Mouse (Mus musculus): ENCODE data around the gene Zfp955a.
"Not testable (repeated sequence)": the region's sequence is repeated elsewhere in the genome, so short reads cannot be mapped to it uniquely, and the experiment has no call there.

Gene Zfp955a

DNA sequence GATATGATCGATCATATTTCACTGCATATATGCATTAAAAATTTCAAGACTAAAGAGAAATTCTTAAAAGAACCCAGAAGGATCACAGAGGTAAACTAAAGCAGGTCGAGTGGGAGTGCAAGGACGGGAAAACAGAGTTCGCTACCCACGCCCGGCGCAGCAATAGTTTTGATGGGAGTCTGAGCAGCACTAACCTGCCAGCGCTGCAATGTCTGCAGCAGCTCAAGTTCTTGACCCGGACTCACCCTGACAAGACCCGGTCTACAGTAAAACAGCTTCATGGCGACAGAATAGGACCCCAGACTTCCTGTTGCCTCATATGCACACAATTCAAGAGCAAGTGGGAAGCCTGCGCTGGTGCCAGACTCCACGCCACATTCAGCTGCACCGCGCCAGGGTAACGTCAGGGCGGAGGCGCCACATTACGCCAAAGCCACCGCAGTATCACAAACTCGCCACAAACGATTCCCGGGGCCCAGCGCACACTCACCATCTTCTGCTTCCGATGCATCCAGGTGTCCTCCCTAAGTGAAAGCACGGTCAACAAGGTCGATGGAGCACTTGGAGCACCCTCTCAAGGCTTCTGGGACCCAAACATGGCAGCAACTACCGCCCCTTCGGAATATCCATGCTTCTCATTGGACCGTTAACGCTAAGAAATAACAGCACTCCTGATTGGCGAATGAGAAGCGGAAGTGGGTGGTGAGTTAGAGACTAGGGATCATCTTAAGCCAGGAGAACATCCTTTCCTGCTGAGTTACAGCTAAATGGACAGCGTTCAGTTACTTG lies at the start of gene Zfp955a:
Gene Zfp955a, minus strand, starts transcription at position 616 of the 789 bp plus-strand sequence.
- not testable (repeated sequence) for DNase-seq (ENCODE audit: low read depth, low spot score)

DNA sequence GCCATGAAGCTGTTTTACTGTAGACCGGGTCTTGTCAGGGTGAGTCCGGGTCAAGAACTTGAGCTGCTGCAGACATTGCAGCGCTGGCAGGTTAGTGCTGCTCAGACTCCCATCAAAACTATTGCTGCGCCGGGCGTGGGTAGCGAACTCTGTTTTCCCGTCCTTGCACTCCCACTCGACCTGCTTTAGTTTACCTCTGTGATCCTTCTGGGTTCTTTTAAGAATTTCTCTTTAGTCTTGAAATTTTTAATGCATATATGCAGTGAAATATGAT lies 34.9 kb upstream of the Zfp955a start:
- DNase-seq (ENCODE audit: low read depth, low spot score), result not testable (repeated sequence)

DNA sequence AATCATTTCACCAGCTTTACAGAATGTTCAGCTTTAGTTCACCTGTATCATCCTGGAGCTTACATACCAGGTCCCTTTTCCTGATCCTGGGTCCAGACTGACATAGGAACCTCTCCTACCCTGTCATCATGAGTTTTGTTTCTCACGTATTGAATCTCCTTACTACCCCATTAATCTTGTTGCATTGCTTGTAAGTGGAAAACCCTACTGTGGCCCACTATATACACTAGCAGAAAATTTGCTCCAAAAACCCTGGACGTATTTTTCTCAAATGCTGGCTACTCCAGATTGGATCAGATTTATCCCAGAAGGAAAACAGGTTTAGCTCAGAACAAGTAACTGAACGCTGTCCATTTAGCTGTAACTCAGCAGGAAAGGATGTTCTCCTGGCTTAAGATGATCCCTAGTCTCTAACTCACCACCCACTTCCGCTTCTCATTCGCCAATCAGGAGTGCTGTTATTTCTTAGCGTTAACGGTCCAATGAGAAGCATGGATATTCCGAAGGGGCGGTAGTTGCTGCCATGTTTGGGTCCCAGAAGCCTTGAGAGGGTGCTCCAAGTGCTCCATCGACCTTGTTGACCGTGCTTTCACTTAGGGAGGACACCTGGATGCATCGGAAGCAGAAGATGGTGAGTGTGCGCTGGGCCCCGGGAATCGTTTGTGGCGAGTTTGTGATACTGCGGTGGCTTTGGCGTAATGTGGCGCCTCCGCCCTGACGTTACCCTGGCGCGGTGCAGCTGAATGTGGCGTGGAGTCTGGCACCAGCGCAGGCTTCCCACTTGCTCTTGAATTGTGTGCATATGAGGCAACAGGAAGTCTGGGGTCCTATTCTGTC lies 34.3 kb upstream of the Zfp955a start, which contains the start of gene Zfp955b:
Gene Zfp955b, plus strand, starts transcription at position 506 of the 837 bp plus-strand sequence.
- not testable (repeated sequence) for DNase-seq (ENCODE audit: low read depth, low spot score)

DNA sequence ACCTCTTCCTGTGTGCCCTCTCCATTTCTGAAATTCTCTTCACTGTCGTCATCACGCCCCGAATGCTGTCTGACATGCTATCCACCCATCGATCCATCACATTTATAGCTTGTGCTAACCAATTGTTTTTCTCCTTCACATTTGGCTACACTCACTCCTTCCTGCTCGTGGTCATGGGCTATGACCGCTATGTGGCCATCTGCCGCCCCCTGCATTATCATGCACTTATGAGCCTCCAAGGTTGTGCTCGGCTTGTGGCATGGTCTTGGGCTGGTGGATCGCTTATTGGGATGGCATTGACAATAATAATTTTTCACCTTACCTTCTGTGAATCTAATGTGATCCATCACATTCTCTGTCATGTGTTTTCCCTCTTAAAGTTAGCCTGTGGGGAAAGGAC lies 14.0 kb upstream of the Zfp955a start:
- no peak for DNase-seq (ENCODE audit: low read depth, low spot score)

DNA sequence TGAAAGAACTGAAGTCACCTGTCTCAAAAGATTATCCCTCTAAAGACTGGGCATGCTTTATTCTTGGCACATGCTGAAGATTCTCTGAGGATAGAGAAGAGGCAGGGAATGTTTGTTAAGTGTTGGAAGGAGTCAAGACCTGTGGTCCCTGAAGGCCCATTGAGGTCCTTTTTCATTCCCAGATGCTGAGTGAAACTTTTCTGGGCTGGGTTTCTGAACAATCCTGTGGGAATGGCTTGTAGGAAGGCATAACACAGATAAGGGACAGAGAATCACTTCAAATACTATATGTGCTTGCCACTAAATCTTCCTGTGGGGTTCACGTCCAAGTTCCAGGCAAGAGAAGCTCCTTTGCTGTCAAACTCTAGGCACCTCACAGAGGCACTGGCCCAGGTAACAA lies 9.4 kb upstream of the Zfp955a start, which contains the start of gene Olfr63:
Gene Olfr63, plus strand, starts transcription at position 301 of the 400 bp plus-strand sequence.
- DNase-seq (ENCODE audit: low read depth, low spot score), result no peak

DNA sequence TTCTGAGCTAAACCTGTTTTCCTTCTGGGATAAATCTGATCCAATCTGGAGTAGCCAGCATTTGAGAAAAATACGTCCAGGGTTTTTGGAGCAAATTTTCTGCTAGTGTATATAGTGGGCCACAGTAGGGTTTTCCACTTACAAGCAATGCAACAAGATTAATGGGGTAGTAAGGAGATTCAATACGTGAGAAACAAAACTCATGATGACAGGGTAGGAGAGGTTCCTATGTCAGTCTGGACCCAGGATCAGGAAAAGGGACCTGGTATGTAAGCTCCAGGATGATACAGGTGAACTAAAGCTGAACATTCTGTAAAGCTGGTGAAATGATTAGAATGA lies 343 bp upstream of the Zfp955a start:
- DNase-seq (ENCODE audit: low read depth, low spot score), result not testable (repeated sequence)

DNA sequence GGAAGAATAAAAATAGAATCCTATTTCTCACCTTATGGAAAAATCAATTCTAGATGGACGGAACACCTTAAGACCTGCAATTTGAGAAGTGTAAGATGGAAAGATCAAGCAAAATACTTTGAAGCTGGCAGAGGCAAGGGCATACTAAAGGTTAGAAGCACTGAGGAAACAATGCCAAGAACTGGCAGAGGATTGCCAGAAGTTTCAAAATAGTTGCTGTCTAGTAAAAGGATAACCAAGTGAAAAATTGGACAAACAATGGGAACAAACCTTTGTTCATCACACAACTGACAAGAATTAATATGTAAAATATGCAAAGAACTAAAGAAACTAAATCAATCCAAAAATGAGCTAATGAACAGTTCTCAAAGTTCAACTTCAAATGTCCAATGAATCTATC lies 18.3 kb downstream of the Zfp955a start:
- DNase-seq (ENCODE audit: low read depth, low spot score), result not testable (repeated sequence)

DNA sequence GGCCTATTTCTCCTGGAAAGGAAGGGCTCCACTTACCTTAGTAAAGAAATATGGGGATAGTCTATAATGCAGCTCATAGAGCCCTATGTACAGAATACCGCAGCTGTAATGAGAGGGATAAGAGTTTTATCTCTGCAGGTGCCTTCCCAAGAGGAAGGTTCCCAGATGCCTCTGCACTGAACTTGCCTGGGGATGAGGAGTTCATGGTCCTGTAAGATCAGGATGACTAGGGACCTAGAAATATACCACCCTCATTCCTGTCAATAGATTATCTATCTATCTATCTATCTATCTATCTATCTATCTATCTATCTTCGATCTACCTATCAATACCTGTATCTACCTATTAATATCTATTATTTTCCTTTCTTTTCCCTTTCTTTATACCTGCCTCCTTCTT lies 33.4 kb downstream of the Zfp955a start, which contains the start of gene Olfr1564:
Gene Olfr1564, minus strand, starts transcription at position 101 of the 400 bp plus-strand sequence.
- DNase-seq (ENCODE audit: low read depth, low spot score), result no peak

DNA sequence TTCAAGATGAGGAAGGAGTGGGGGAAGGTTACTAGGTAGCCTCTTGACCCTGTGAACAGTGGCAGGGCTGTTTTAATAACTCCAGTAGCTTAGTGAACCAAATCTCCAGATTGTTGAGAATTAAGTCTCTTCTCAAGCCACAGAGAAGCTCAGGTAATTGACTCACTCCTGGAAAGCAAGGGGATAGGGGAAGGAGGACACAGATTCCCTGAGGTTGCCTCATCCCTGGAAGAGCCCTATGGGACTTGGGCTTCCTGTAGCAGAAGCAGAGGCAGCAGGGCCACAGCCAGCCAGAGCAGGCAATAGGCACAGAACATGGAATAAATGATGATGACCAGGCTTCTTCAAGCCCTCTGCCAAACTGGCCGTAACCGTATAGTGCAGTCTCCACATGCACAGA lies 63.9 kb downstream of the Zfp955a start, which contains the start of gene Olfr239:
Gene Olfr239, plus strand, starts transcription at position 301 of the 400 bp plus-strand sequence.
- not testable (repeated sequence) for DNase-seq (ENCODE audit: low read depth, low spot score)
